Mouse (Mus musculus) hindbrain, embryonic 11.5 days (tissue): ENCODE data around the gene Rfpl4b. TPM values are rescaled to one million over a fixed set of nuclear protein-coding genes. Genes with fewer than 3 reads are reported as not detected.
"Not testable (repeated sequence)": the region's sequence is repeated elsewhere in the genome, so short reads cannot be mapped to it uniquely, and the experiment has no call there.

Experiments used
- ATAC-seq: fragments of 200-750 bp; cut with Nextera tagmentation; 2 replicates; pipeline ENCODE4 v1.8.0; 2017; ENCODE audit warnings: mild to moderate bottlenecking, moderate TSS enrichment, moderate library complexity; ENCODE audit not compliant: low FRiP score
- DNase-seq: peaks from one replicate; pipeline ENCODE4 v3.0.0-alpha.2; 2015; ENCODE audit warnings: low spot score
- H3K27ac ChIP-seq: fragments of 300-500 bp; sonication (generic); 2 replicates; pipeline ENCODE4 v1.5.1; 2014; ENCODE audit warnings: mild to moderate bottlenecking, low read depth, low read length
- H3K27me3 ChIP-seq: fragments of 300-500 bp; sonication (generic); 2 replicates; pipeline ENCODE4 v1.6.1; 2014; ENCODE audit warnings: mild to moderate bottlenecking, low read length, moderate library complexity, mixed read lengths; ENCODE audit not compliant: control insufficient read depth, insufficient read depth
- H3K36me3 ChIP-seq: fragments of 300-500 bp; sonication (generic); 2 replicates; pipeline ENCODE4 v1.6.1; 2014; ENCODE audit warnings: mild to moderate bottlenecking, low read length, moderate library complexity, mixed read lengths; ENCODE audit not compliant: control insufficient read depth, insufficient read depth
- H3K4me1 ChIP-seq: fragments of 300-500 bp; sonication (generic); replicated peaks from 2 replicates; pipeline ENCODE4 v1.6.1; 2014; ENCODE audit warnings: low read length, mixed read lengths; ENCODE audit not compliant: control insufficient read depth, insufficient read depth
- H3K4me2 ChIP-seq: fragments of 300-500 bp; sonication (generic); replicated peaks from 2 replicates; pipeline ENCODE4 v1.6.1; 2014; ENCODE audit warnings: mild to moderate bottlenecking, low read depth, low read length
- H3K4me3 ChIP-seq: fragments of 300-500 bp; sonication (generic); 2 replicates; pipeline ENCODE4 v1.5.1; 2014; ENCODE audit warnings: low read depth, low read length
- H3K9ac ChIP-seq: fragments of 300-500 bp; sonication (generic); 2 replicates; pipeline ENCODE4 v1.6.1; 2014; ENCODE audit warnings: low read depth, low read length
- H3K9me3 ChIP-seq: fragments of 300-500 bp; sonication (generic); 2 replicates; pipeline ENCODE4 v1.6.1; 2016; ENCODE audit warnings: low read length; ENCODE audit not compliant: control insufficient read depth
- WGBS: fragments of 180-500 bp; shearing (Covaris S2); extraction: QIAGEN DNeasy Blood & Tissue Kit; methylation state at CpG from one replicate; pipeline ENCODE4 v1.1.7; 2014; 5-methylcytosine and 5-hydroxymethylcytosine counted together
- polyA plus RNA-seq: library from polyadenylated mRNA; unstranded; fragments of >200 nt; fragmentation: Nextera tagmentation; extraction: Ambion mirVana; gene quantifications from 2 replicates; pipeline ENCODE4 v1.2.1, GENCODE M21; 2014

Gene Rfpl4b
- polyA plus RNA-seq: not detected in 2 replicates

DNA sequence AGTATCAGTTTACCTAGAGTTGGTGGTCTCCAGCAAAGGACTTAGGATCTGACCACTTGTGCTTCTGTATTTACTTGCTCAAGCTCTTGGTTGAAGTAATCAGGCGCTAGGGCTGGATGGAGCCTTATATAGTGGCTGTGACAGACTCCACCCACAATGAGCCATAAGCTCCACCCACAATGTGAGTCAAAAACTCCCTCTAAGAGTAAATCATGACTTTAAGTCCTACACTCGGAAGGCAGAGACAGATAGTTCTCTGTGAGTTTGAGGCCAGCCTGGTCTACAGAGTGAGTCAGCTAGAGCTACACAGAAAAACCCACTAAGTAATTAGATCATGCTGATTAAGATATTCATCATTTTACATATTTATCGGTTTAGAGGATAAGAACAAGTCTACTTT is at the start of gene Rfpl4b:
Gene Rfpl4b, minus strand, starts transcription at position 101 of the 400 bp plus-strand sequence.
- Histone ChIP-seq H3K4me1 (no peaks in the 10 kb centered on the region), H3K27me3 (no peaks in the 10 kb centered on the region), H3K4me2 (no peak within 1 kb of the TSS), H3K9me3 (no peaks in the 10 kb centered on the region), H3K4me3 (no peak within 1 kb of the TSS), H3K27ac (no peak within 1 kb of the TSS), H3K36me3 (no peaks in the 10 kb centered on the region), H3K9ac (no peak within 1 kb of the TSS)
- DNase-seq (no peak), ATAC-seq (no peak)
- WGBS: 94% methylated on average over 3 of the region's 3 CpGs

DNA sequence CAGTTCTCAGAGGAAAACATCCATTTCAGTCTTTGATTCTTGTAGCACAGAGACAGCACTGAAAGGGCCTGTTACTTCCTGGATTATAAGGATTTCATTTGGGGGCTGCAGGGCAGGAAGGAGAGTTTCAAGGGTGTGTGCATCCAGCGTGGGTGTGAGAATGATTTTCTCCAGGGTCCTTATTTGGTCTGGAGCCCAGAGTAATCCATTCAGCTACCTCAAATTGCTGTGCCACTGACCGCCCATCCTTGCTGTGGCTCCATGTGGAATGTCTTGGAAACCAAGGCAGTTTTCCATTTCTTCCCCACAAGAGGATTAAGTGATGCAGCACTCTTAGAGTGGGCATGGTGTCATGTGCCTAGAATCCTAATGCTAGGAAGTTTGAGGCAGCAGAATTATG is 33.6 kb upstream of the Rfpl4b start:
- ATAC-seq (no peak), DNase-seq (no peak)
- no peak overlapping the region for H3K4me2 ChIP-seq
- H3K4me1 ChIP-seq: no peaks in the 10 kb centered on the region
- H3K9me3 ChIP-seq: no peaks in the 10 kb centered on the region
- no peaks in the 10 kb centered on the region for H3K27me3 ChIP-seq
- H3K4me3 ChIP-seq: no peak overlapping the region
- no peak overlapping the region for H3K9ac ChIP-seq
- 53% methylated on average over 2 of the region's 2 CpGs for WGBS
- no peak overlapping the region for H3K27ac ChIP-seq
- H3K36me3 ChIP-seq: no peaks in the 10 kb centered on the region

DNA sequence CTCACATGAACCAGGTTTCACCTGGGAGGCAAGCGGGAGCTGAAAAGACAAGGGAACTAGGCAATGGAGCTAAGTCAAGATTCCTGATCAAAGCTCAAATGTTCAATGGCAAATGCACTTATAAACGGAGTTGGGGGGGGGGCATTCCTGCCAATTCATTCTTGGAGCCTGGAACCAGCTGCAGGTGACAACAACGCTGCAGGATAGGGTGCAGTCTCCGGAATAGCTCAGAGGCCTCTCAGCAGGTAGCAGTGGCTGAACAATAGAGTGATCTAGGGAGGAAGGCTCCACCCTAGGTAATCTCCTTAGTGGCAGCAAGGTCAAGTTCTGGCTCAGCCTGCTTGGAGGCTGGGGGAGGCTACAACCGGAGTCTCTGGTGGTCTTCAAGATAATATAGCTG is 28.4 kb upstream of the Rfpl4b start:
- not testable (repeated sequence) for H3K36me3 ChIP-seq, H3K27me3 ChIP-seq, H3K4me3 ChIP-seq, H3K4me1 ChIP-seq, ATAC-seq, H3K9me3 ChIP-seq, DNase-seq, H3K9ac ChIP-seq, H3K27ac ChIP-seq, H3K4me2 ChIP-seq
- WGBS: 61% methylated on average over 5 of the region's 5 CpGs

DNA sequence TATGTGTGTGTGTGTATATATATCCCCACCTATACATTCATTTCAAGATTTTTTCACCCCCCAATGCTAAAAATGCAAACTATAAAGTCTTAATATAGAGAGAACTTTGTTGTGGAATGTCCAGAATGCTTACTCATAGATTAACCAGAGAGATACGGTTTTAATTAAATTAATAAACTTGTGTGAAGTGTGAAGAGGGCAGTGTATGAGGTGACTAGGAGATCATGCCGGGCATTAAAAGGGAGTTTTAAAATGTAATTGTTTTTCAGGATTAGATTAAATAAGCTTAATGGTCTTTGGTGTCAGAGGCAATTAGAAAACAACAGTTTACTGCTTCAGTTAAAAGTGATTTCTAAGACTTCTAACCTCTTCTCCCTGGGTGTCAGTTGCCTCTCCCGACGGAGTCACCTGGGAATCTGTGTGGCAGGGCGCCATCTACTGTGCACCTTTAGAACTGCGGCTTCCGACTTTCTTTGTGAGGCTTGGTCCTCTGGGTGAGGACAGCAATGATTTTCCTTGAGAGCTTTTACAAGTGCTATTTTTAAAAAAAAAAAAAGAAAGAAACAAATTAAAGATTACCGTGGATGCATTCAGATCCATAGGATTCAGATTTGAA is 27.4 kb upstream of the Rfpl4b start:
- Histone ChIP-seq H3K27me3 (no peaks in the 10 kb centered on the region), H3K9ac (no peak overlapping the region), H3K4me2 (no peak overlapping the region), H3K9me3 (no peaks in the 10 kb centered on the region), H3K27ac (no peak overlapping the region), H3K36me3 (no peaks in the 10 kb centered on the region), H3K4me3 (no peak overlapping the region), H3K4me1 (no peaks in the 10 kb centered on the region)
- peak; percentile 90 for DNase-seq
- 18% methylated on average over 8 of the region's 8 CpGs for WGBS
- peak; percentile 64; the same call in 1 of the 2 replicates for ATAC-seq

DNA sequence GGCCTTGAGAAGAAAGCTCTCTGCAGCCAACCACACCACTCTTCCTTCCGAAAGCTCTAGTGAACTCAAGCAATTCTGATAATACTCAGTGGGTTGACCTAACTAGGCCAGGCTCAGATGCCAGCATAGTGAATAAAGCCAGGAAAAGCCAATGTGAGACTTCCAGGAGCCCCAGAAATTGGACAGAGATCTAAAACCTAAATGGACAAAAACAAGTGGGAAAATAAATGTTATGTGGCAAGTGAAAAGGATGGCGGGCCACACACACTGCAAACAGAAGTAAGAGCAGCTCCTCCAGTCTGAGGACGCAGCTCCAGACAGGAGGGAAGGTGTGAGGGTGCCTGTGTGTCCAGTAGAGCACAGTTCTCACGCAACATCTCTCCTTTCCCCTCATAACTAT is 26.7 kb upstream of the Rfpl4b start:
- DNase-seq (no peak), ATAC-seq (no peak)
- Histone ChIP-seq H3K4me1 (no peaks in the 10 kb centered on the region), H3K36me3 (no peaks in the 10 kb centered on the region), H3K27me3 (no peaks in the 10 kb centered on the region), H3K27ac (no peak overlapping the region), H3K9ac (no peak overlapping the region), H3K4me3 (no peak overlapping the region), H3K9me3 (no peaks in the 10 kb centered on the region), H3K4me2 (no peak overlapping the region)
- 92% methylated on average over 4 of the region's 4 CpGs for WGBS

DNA sequence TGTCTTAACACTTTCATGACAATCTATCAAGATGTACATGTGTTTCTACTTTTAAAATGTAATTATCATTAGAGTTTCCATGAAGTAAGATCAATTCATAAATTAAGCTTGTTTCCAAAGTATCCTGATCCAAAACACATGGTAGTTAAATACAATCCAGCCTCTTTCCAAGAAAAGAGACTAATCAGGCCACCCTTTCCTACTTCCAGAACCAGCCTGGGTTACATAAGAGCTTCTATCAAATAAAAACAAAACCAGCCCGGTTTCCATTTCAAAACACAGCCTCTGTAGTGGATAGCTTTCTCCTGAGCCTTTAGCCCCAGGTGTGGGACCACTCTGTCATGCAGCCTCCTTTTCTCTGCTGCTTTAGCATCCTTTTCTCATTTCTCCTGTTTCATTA is 2.2 kb upstream of the Rfpl4b start:
- Histone ChIP-seq H3K4me2 (no peak overlapping the region), H3K4me1 (no peaks in the 10 kb centered on the region), H3K36me3 (no peaks in the 10 kb centered on the region), H3K27ac (no peak overlapping the region), H3K9me3 (no peaks in the 10 kb centered on the region), H3K4me3 (no peak overlapping the region), H3K9ac (no peak overlapping the region), H3K27me3 (no peaks in the 10 kb centered on the region)
- WGBS: 63% methylated on average over 1 of the region's 1 CpGs
- ATAC-seq (no peak), DNase-seq (no peak)

DNA sequence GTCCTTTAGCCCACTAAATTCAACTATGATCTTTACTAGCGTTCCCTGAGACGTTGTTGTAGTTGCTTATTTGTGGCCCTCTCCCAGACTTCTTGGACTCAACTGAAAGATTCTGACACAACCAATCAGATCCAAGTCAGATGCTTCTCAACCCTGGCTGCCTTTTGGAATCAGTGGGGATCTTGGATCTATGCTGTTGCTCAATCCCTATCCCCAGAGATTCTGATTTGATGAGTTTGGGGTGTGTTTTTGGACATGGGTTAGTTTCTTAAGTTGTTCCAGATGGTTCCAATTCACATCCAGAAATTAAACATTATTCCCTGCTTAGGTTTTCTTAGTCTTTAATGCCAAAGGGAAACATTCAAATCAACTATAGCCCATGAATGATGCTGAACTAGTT is 15.5 kb downstream of the Rfpl4b start:
- DNase-seq (no peak), ATAC-seq (no peak)
- Histone ChIP-seq H3K27ac (no peak overlapping the region), H3K4me3 (no peak overlapping the region), H3K9me3 (no peaks in the 10 kb centered on the region), H3K4me1 (no peaks in the 10 kb centered on the region), H3K9ac (no peak overlapping the region), H3K27me3 (no peaks in the 10 kb centered on the region), H3K36me3 (no peaks in the 10 kb centered on the region), H3K4me2 (no peak overlapping the region)
- WGBS: 85% methylated on average over 2 of the region's 2 CpGs

DNA sequence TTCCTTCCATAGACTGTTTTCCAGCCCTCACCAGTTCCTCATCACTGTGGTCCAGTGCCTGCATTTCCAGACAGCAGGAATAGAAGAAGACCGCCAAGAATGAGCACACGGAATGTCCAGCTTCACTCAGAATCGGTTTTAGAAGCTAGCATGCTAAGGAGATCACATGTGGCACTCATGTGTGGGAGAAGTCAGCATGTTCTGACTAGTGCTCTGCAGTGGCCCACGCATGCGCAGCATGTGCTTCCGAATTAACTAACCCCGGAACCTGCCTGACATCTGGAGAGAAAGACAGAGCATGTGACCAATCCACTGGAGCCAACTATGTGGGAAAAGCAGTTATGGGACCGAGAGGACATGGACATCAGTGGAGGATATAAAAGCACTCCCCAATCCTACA is 17.5 kb downstream of the Rfpl4b start:
- no peaks in the 10 kb centered on the region for H3K9me3 ChIP-seq
- no peak overlapping the region for H3K9ac ChIP-seq
- ATAC-seq: no peak
- no peaks in the 10 kb centered on the region for H3K27me3 ChIP-seq
- no peak for DNase-seq
- no peak overlapping the region for H3K4me3 ChIP-seq
- H3K36me3 ChIP-seq: no peaks in the 10 kb centered on the region
- H3K27ac ChIP-seq: no peak overlapping the region
- H3K4me1 ChIP-seq: no peaks in the 10 kb centered on the region
- WGBS: 95% methylated on average over 8 of the region's 8 CpGs
- no peak overlapping the region for H3K4me2 ChIP-seq

DNA sequence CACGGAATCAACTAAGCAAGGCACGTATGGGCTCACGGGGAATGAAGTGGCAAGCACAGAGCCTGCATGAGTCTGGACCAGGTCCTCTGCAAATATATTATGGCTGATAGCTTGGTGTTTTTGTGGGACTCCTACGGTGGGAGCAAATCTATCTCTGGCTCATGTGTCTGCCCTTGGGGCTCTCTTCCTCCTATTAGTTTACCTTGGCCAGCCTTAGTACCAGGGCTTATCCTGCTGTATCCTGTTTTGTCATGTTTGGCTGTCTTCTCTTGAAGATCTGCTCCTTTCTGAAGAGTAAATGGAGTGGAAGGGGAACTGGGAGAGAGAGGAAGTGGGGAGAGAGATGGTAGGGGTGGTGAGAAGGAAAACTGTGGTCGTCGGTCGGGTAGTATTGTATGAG is 18.3 kb downstream of the Rfpl4b start:
- ATAC-seq: no peak
- H3K27me3 ChIP-seq: no peaks in the 10 kb centered on the region
- no peaks in the 10 kb centered on the region for H3K9me3 ChIP-seq
- H3K4me2 ChIP-seq: no peak overlapping the region
- H3K4me1 ChIP-seq: no peaks in the 10 kb centered on the region
- H3K9ac ChIP-seq: no peak overlapping the region
- WGBS: 91% methylated on average over 7 of the region's 7 CpGs
- H3K27ac ChIP-seq: no peak overlapping the region
- no peak for DNase-seq
- no peak overlapping the region for H3K4me3 ChIP-seq
- H3K36me3 ChIP-seq: no peaks in the 10 kb centered on the region
